Mouse (Mus musculus) liver, embryonic 12.5 days (tissue): ENCODE data around the gene Slc22a16. TPM values are rescaled to one million over a fixed set of nuclear protein-coding genes. Genes with fewer than 3 reads are reported as not detected.
"Not testable (repeated sequence)": the region's sequence is repeated elsewhere in the genome, so short reads cannot be mapped to it uniquely, and the experiment has no call there.

Experiments
- ATAC-seq: fragments of 200-750 bp; cut with Nextera tagmentation; 2 replicates; pipeline ENCODE4 v1.8.0; 2017; ENCODE audit warnings: moderate number of reproducible peaks, mild to moderate bottlenecking, moderate library complexity
- H3K27ac ChIP-seq: fragments of 300-500 bp; sonication (generic); 2 replicates; pipeline ENCODE4 v1.5.1; 2016; ENCODE audit warnings: mild to moderate bottlenecking
- H3K27me3 ChIP-seq: fragments of 300-500 bp; sonication (generic); replicated peaks from 2 replicates; pipeline ENCODE4 v1.6.1; 2016; ENCODE audit warnings: mild to moderate bottlenecking, moderate library complexity
- H3K36me3 ChIP-seq: fragments of 300-500 bp; sonication (generic); 2 replicates; pipeline ENCODE4 v1.6.1; 2016; ENCODE audit warnings: mild to moderate bottlenecking, moderate library complexity
- H3K4me1 ChIP-seq: fragments of 300-500 bp; sonication (generic); 2 replicates; pipeline ENCODE4 v1.6.1; 2016
- H3K4me2 ChIP-seq: fragments of 300-500 bp; sonication (generic); 2 replicates; pipeline ENCODE4 v1.6.1; 2016; ENCODE audit warnings: mild to moderate bottlenecking, moderate library complexity
- H3K4me3 ChIP-seq: fragments of 300-500 bp; sonication (generic); 2 replicates; pipeline ENCODE4 v1.5.1; 2016; ENCODE audit warnings: mild to moderate bottlenecking, moderate library complexity
- H3K9ac ChIP-seq: fragments of 300-500 bp; sonication (generic); 2 replicates; pipeline ENCODE4 v1.6.1; 2016; ENCODE audit warnings: mild to moderate bottlenecking, moderate library complexity
- H3K9me3 ChIP-seq: fragments of 300-500 bp; sonication (generic); replicated peaks from 2 replicates; pipeline ENCODE4 v1.6.1; 2016; ENCODE audit warnings: mild to moderate bottlenecking, moderate library complexity
- WGBS: fragments of 180-500 bp; shearing (Covaris S2); methylation state at CpG from one replicate; pipeline ENCODE4 v1.1.7; 2016; ENCODE audit not compliant: insufficient replicate concordance; 5-methylcytosine and 5-hydroxymethylcytosine counted together
- polyA plus RNA-seq: library from polyadenylated mRNA; unstranded; fragments of >200 nt; fragmentation: Nextera tagmentation; extraction: Ambion mirVana; gene quantifications from 2 replicates; pipeline ENCODE4 v1.2.1, GENCODE M21; 2016

Gene Slc22a16
- polyA plus RNA-seq, 1 experiment from 2014 or later = not detected

GRCm38 (mm10) chr10:40532586-40532985 is 37.5 kb upstream of the Slc22a16 start:
- not testable (repeated sequence) for H3K9me3 ChIP-seq, ATAC-seq, H3K27me3 ChIP-seq, H3K4me3 ChIP-seq, H3K27ac ChIP-seq, H3K36me3 ChIP-seq, H3K9ac ChIP-seq, H3K4me2 ChIP-seq
- peaks cover 23% of the 10 kb centered on the region for H3K4me1 ChIP-seq
- 80% methylated on average over 4 of the region's 4 CpGs for WGBS

- Histone ChIP-seq H3K4me1 (no peaks in the 10 kb centered on the region), H3K9me3 (no peaks in the 10 kb centered on the region), H3K27me3 (no peaks in the 10 kb centered on the region), H3K9ac (no peak overlapping the region), H3K27ac (no peak overlapping the region), H3K4me2 (no peak overlapping the region), H3K36me3 (no peaks in the 10 kb centered on the region), H3K4me3 (no peak overlapping the region)
- no peak for ATAC-seq
- WGBS = 63% methylated on average over 6 of the region's 6 CpGs
These were observed 28.8 kb upstream of the Slc22a16 start for GRCm38 (mm10) chr10:40541351-40541750.

- H3K9me3 ChIP-seq = no peaks in the 10 kb centered on the region
These were observed 20.8 kb upstream of the Slc22a16 start for GRCm38 (mm10) chr10:40549317-40549716.

GRCm38 (mm10) chr10:40551801-40552200 is 18.3 kb upstream of the Slc22a16 start:
- no peaks in the 10 kb centered on the region for H3K36me3 ChIP-seq
- H3K4me3 ChIP-seq = no peak overlapping the region
- ATAC-seq = no peak
- no peak overlapping the region for H3K27ac ChIP-seq
- 44% methylated on average over 2 of the region's 2 CpGs for WGBS
- no peaks in the 10 kb centered on the region for H3K4me1 ChIP-seq
- H3K9me3 ChIP-seq = no peaks in the 10 kb centered on the region
- no peak overlapping the region for H3K9ac ChIP-seq
- H3K27me3 ChIP-seq = no peaks in the 10 kb centered on the region
- no peak overlapping the region for H3K4me2 ChIP-seq

More at GRCm38 (mm10) chr10:40549317-40549716, 20.8 kb upstream of the Slc22a16 start:
- WGBS = 56% methylated on average over 2 of the region's 2 CpGs
- H3K27me3 ChIP-seq = no peaks in the 10 kb centered on the region
- H3K4me3 ChIP-seq = no peak overlapping the region
- H3K9ac ChIP-seq = no peak overlapping the region
- H3K4me1 ChIP-seq = no peaks in the 10 kb centered on the region
- H3K4me2 ChIP-seq = no peak overlapping the region
- H3K36me3 ChIP-seq = no peaks in the 10 kb centered on the region
- no peak overlapping the region for H3K27ac ChIP-seq
- no peak for ATAC-seq

GRCm38 (mm10) chr10:40565695-40566094 is 4.4 kb upstream of the Slc22a16 start:
- WGBS = 84% methylated on average over 6 of the region's 6 CpGs
- not testable (repeated sequence) for H3K9ac ChIP-seq, H3K4me1 ChIP-seq, H3K4me2 ChIP-seq, H3K9me3 ChIP-seq, H3K27ac ChIP-seq, H3K4me3 ChIP-seq, ATAC-seq, H3K27me3 ChIP-seq, H3K36me3 ChIP-seq

GRCm38 (mm10) chr10:40575912-40576634 is 5.9 kb downstream of the Slc22a16 start:
- Histone ChIP-seq H3K4me1 (no peaks in the 10 kb centered on the region), H3K27me3 (no peaks in the 10 kb centered on the region), H3K9ac (no peak overlapping the region), H3K9me3 (no peaks in the 10 kb centered on the region), H3K4me3 (no peak overlapping the region), H3K27ac (no peak overlapping the region), H3K4me2 (no peak overlapping the region), H3K36me3 (no peaks in the 10 kb centered on the region)
- WGBS = 46% methylated on average over 7 of the region's 7 CpGs
- no peak for ATAC-seq

- Histone ChIP-seq H3K4me1 (no peaks in the 10 kb centered on the region), H3K4me3 (no peak overlapping the region), H3K4me2 (no peak overlapping the region), H3K27me3 (no peaks in the 10 kb centered on the region), H3K9ac (no peak overlapping the region), H3K36me3 (no peaks in the 10 kb centered on the region), H3K27ac (no peak overlapping the region), H3K9me3 (no peaks in the 10 kb centered on the region)
- ATAC-seq = no peak
- 69% methylated on average over 8 of the region's 8 CpGs for WGBS
These were observed 13.6 kb downstream of the Slc22a16 start for GRCm38 (mm10) chr10:40583584-40584255.

- ATAC-seq = no peak
- Histone ChIP-seq H3K4me1 (no peaks in the 10 kb centered on the region), H3K27me3 (no peaks in the 10 kb centered on the region), H3K4me3 (no peak overlapping the region), H3K9me3 (no peaks in the 10 kb centered on the region), H3K4me2 (no peak overlapping the region), H3K27ac (no peak overlapping the region), H3K9ac (no peak overlapping the region), H3K36me3 (no peaks in the 10 kb centered on the region)
- 51% methylated on average over 7 of the region's 7 CpGs for WGBS
These were observed 22.1 kb downstream of the Slc22a16 start for GRCm38 (mm10) chr10:40592186-40592585.

- no peak overlapping the region for H3K4me3 ChIP-seq
These were observed 27.0 kb downstream of the Slc22a16 start for GRCm38 (mm10) chr10:40597177-40597576.

GRCm38 (mm10) chr10:40604706-40605394 is 34.7 kb downstream of the Slc22a16 start:
- Histone ChIP-seq H3K4me1 (no peaks in the 10 kb centered on the region), H3K9ac (no peak overlapping the region), H3K9me3 (no peaks in the 10 kb centered on the region), H3K4me3 (no peak overlapping the region), H3K36me3 (no peaks in the 10 kb centered on the region), H3K4me2 (no peak overlapping the region), H3K27me3 (no peaks in the 10 kb centered on the region), H3K27ac (no peak overlapping the region)
- WGBS = 49% methylated on average over 6 of the region's 6 CpGs
- no peak for ATAC-seq

More at GRCm38 (mm10) chr10:40597177-40597576, 27.0 kb downstream of the Slc22a16 start:
- Histone ChIP-seq H3K27me3 (no peaks in the 10 kb centered on the region), H3K9me3 (no peaks in the 10 kb centered on the region), H3K36me3 (no peaks in the 10 kb centered on the region), H3K9ac (no peak overlapping the region), H3K27ac (no peak overlapping the region), H3K4me1 (no peaks in the 10 kb centered on the region), H3K4me2 (no peak overlapping the region)
- no peak for ATAC-seq
- 70% methylated on average over 3 of the region's 3 CpGs for WGBS

- Histone ChIP-seq H3K36me3 (no peaks in the 10 kb centered on the region), H3K27me3 (no peaks in the 10 kb centered on the region), H3K4me2 (no peak overlapping the region), H3K4me1 (no peaks in the 10 kb centered on the region), H3K9me3 (no peaks in the 10 kb centered on the region), H3K9ac (no peak overlapping the region), H3K4me3 (no peak overlapping the region), H3K27ac (no peak overlapping the region)
- ATAC-seq = no peak
These were observed 47.8 kb downstream of the Slc22a16 start for GRCm38 (mm10) chr10:40617973-40618372.

GRCm38 (mm10) chr10:40619760-40620159 is 49.6 kb downstream of the Slc22a16 start:
- no peak overlapping the region for H3K4me2 ChIP-seq
- no peak for ATAC-seq
- WGBS = 64% methylated on average over 1 of the region's 1 CpGs
- no peak overlapping the region for H3K27ac ChIP-seq
- H3K9ac ChIP-seq = no peak overlapping the region
- H3K4me1 ChIP-seq = no peaks in the 10 kb centered on the region
- no peaks in the 10 kb centered on the region for H3K36me3 ChIP-seq
- no peaks in the 10 kb centered on the region for H3K27me3 ChIP-seq
- H3K9me3 ChIP-seq = no peaks in the 10 kb centered on the region
- H3K4me3 ChIP-seq = no peak overlapping the region
